Mouse (Mus musculus) cerebellum, adult 11-12 months (tissue): ENCODE measurements around the gene 4833427G06Rik.

ENCODE experiments used
- DNase-seq: peaks from one replicate; pipeline ENCODE4 v3.0.0; 2022

The 4833427G06Rik gene

DNA sequence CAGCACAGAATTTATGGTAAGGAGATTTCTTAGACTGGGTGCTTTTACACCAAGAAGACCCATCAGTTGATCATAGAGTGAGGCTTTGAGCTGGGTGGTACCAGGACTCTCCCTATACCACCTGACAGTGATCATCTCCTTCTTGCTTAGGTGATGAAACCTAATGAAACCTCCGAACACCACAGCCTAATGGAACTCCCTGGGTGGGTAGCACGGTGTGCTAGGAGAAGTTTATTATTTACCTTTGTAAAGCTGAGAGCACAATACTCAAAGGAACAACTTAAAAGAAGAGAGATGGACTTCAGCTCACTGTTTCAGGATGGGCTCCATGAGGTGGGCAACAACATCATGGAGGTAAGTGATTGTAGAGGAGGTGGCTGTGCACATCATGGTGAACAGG lies 41.3 kb downstream of the 4833427G06Rik start, which contains the start of gene Btg4:
Gene Btg4, plus strand, starts transcription at position 301 of the 400 bp plus-strand sequence.
- no peak for DNase-seq

DNA sequence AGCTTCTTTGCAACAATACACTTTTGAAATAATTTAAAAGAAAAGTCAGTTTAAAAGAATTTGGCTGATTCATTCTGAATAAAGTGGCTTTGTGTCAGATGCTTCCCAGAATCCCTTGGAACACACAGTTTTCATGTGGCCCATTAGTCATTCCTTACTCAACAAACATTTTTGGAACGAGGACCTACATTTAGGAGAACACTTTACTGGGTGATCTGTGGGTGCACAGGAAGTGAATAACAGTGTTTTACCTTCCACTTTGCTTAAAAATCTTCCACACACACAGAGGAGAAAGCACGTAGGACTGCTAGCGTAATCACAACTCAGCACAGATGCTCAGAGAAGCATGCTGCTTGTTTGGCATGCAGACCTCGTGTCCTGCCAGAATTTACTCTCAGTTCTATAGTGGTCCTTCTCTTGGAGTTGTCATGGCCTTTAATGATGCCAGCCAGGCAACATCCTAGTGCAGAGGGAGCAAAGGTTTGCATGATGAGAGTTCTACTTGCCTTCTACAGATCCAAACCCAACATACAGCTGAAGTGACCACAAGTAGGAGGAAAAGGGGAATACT lies 42.8 kb downstream of the 4833427G06Rik start:
- no peak for DNase-seq

DNA sequence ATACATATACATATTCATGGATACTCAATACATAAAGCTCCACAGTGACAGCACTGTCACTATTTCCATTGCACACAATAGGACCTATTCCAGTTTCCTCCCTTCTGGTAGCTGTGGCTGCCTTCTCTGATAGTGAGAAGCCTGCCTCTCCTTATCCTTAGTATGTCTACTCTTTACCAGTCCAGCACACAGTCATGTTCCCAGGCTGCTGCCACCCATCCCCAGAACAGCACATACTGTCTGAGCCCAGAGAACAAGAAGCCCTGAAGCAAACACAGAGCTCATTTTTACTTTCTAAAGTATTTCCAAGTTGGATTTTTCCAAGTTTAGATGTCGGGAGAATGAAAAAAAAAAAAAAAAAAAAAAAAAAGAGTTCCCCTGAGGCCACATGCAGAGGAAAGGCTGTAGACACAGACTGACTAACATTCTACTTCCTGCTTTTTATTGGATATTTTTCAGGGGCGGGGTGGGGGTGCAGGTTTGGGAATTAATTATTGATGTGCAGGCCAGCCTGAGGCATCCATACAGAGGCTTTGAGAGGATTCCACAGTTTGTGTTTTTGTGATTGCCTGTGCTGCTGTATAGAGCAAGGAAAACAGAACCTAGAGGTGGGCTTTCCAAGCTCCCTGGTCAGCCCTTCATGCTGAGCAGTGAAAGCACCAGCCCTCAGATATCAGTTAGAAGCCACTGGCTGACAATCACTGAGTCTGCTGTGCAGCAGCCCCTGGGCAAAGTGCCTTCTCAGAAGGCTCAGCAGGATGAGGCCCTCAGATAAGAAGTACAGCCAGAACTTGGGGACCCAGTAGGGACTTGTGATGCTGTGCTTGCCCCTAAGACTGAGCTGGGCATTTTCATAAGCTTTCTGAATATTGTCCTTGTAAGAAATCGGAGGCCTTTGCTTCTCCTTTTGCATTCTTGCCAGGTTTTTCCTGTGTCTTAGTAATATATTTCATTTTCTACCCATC lies 45.2 kb downstream of the 4833427G06Rik start:
- DNase-seq = no peak

DNA sequence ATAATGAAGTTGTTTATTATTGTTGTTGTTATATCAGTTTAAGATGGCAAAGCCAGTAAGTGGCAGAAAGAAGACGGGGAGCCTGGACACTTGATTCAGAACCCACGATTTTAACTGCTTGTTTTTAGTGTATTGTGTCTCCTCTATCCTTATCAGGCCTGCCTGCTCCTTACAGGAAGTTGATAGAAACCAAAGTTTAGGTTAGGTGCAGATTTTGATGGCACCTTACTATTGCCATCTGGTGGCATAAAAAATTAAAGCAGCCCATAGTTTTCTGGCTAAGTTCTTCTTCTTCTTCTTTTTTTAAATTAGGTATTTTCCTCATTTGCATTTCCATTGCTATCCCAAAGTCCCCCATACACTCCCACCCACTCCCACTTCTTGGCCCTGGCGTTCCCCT lies 49.7 kb downstream of the 4833427G06Rik start:
- DNase-seq = no peak

DNA sequence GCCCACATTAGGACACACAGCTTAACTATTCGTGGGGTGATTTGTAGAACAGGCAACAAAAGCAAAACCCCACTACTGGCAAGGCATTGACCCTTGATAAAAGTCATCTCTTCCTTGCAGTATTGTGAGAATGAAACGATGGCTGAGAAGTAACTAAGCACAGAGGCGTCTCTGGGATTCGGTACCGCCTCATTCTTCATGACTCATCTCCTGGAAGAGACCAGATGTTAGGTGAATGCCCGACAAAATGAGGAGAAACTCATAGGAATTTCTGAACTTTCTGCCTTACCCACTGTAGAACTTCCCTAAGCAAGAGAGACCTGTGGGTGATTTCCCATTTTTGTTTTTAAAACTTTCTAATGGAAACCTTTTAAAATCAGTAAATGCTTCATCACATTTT lies 59.7 kb downstream of the 4833427G06Rik start:
- no peak for DNase-seq

DNA sequence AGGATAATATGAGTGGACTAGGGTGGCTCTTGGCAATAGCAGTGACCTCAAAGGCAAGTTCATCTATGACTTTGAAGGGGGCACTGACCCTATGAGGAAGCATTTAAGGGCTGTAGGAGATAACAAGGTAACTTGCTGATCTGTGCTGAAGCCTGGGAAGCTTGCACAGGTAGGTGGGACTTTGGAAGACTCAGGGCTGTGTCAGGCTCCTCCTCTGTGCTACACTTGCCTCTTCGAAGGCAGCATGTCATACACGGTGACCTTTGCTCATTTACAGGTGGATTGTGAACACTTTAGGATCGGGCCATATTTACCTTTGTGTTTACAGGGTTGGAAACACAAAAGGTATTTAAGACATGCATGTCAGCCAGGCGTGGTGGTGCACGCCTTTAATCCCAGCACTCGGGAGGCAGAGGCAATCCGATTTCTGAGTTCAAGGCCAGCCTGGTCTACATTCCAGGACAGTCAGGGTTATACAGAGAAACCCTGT lies 60.3 kb downstream of the 4833427G06Rik start:
- no peak for DNase-seq

DNA sequence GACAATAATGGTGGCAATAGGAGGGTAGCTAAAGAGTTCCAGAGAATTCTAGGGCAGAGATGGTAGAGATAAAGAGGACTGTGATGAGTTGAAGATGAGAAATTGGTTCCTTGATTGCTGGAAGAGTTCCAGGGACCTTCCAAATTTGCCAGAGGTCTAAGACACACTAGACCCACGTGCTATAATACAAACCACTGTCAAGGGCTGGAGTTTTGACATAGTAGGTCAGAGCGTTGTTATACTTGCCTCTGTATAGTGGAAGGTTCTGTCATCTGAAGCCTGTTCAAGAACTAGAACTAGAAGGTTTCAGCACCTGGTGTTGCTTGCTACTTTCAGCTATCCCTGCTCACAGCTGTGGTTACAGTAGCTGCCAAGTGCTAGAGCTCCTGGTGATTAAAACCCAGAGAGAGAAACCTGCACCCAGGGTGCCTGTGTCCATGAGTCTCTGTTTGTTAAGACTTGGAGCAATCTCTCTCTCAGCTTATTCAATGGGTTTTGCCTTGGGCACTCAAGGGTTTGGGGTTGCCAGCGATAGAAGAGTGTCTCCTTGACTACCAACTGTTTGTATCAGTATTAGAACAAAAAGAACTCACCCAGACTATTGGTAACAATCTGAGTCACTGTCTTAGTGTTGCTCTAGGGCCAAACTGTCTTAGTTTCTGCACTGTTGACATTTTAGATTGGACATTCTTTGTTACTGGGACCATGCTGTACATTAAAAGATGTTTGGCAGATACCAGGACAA lies 68.9 kb downstream of the 4833427G06Rik start:
- DNase-seq = no peak

DNA sequence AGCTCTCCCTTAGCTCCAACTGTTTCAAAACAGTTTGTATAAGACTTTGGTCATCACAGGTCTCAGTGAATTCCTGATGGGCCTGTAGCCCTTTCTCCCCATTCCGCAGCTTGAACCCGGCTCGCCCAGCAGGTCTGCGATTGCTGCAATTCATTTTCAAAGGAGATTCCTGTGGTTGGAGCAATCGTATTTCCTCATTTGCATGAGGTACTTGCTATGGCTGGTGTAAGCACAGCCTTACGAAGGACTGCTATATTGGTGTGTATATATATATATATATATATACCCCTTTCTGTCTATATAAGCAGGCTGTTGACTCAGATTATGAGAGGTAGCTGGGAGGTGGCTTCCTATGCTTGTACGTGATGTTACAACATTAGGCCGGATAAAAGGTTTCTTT lies 69.6 kb downstream of the 4833427G06Rik start:
- no peak for DNase-seq

DNA sequence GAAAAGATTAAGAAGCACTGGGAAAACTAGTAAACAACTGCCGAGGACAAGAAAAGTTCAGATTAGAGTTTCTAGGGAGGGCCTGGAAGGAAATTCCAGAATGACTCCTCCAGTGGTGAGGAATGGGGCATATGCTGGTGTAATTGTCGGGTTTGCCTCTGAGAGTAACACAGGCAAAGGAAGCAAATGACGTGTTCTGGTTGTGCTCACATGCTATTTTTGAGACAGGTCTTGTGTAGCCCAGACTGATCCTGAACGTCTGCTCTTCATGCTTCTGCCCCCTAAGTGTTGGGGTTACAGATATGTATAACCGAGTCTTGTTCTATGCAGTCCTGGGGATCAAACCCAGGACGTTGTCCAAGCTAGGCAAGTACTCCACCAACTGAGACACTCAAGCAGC lies 70.3 kb downstream of the 4833427G06Rik start:
- DNase-seq = no peak
